Mouse (Mus musculus): ENCODE results near the gene Pstpip1. TPM values are rescaled to one million over a fixed set of nuclear protein-coding genes. Genes with fewer than 3 reads are reported as not detected.
A peak's percentile ranks its signal among the peaks of the same experiment; 100 is the strongest.

Pstpip1 gene
- total RNA-seq, 2 experiments from 2014 or later: 2.8 to 4.2 TPM

DNA sequence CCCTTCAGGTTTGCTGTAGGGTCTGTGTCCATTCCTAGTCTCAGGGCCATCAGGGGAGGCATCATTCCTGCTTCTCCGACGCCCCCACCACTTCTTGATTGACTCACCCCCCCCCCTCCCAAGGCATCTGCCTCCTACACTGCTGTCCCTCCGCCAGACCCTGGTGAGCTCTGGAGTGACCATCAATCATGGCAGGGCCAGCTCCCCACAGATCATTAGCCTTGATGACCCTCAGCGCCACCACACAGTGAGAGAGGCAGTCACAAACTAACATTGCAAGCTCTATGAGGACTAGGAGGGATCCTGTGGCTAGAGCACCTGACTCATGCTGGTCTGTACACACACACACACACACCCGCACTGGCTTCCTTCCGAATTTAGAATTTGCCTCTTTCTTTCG is 15.2 kb downstream of the Pstpip1 start:
- DNase-seq (ENCODE audit: extremely low spot score in 1 of 2, low spot score in 1 of 2): no peak

DNA sequence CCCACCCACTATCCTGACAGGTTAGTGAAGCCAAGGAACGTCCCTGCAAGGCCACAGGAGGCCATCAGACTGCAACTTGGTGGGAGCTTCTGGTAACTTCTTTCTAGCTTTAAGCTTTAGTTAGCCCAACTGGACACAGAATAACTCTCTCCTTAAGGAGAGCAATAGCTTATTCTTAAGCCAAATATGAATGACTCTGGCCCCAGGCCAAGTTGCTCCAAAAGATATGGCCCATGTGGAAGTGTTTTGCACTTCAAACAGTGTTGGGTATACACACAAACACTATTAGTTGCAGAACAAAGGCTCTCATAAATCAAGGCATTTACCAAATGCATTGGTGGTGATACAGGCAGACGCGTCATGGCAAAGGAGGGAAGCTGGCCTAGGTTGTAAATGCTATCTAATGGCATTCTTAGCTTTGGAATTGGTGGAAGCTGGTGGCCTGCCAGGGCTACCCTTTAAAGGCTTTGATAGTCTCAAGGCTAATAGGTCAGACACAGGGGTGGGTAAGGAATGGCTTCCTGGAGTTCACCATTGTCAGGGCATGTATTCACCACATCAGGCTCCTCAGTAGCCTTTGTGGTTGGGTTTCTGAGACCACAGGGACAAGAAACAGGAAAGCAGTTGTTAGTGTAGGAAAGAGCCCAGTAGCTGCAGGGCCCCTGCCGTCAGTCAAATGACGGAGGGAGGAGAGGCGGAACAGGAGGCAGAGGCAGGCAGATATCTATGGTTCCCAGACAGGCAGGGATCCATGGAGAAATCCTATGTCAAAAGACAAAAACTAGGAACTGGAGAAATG is 16.7 kb downstream of the Pstpip1 start:
- DNase-seq (ENCODE audit: extremely low spot score in 1 of 2, low spot score in 1 of 2): no peak

DNA sequence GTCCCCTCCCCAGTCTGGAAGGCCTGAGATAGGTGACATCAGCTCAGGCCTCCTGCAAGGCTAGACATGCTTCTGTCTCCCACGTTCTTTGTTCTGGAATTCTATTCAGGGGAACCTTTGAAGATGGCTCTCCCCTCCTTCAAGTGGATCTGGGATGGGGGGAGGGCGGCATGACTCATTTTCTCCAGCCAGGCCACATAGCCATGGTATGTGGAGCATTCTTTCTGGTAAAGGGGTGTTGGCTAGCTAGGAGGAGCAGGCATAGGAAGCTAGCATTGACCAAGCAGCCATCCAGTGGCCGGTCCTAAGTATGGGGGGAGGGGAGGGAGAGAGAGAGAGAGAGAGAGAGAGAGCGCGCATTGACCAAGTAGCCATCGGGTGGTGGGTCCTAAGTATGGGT is 17.8 kb downstream of the Pstpip1 start:
- DNase-seq (ENCODE audit: extremely low spot score in 1 of 2, low spot score in 1 of 2): no peak

DNA sequence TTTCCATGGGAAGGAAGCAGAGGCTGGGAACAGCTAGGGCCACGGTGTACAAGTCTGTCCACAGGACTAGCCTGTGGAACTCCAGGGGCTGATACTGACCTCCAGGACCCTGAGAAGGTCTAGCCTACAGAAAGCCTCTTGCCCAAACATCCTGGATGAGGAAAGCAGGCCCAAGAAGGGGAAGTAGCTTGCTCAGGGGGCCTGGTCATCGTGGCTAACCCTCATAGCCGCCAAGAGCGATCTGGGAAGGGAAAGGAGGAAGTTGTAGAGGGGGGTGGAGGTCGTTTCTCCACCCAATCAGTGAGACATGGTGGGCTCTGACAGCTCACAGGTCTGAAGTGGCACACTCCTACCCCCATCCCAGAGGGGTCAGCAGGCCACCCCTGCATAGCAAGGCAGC is 18.4 kb downstream of the Pstpip1 start:
- DNase-seq (ENCODE audit: extremely low spot score in 1 of 2, low spot score in 1 of 2): no peak

DNA sequence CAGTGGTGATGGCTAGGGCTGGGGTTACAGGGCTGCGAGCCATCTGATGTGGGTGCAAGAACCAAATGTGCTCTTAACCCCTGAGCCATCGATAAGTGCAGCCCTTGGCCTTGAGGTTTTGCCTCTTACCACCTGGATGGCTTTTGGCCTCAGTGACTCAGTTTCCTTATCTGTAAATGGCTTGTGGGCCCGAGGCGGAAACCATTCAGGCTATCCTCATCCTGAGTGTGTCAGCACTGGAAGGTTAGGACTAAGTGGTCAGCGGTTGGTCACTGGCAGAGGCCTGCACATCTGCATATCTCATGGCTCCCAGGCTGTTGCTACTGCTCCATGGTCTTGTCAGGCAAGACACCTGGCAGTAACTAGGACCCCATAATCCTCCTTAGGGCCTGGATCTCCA is 28.3 kb downstream of the Pstpip1 start:
- DNase-seq (ENCODE audit: extremely low spot score in 1 of 2, low spot score in 1 of 2): no peak

DNA sequence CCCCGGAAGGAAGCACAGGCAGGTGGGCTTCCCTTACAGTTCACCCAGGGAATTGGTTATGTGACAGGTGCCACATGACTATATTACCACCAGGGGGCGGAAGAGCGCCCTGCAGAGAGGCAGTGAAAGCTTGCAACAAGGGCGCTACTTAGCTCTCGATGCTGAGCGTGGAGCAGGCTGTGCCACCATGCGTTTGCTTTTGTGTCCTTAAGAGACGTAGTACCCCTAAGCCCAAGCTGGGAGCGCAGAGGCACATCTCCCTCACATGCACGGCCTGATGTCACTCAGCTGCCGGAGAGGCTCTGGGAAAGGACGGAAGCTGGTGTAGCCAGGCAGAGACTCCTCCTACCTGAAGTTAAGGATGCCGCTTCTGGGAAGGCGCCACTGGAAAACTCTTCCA is 28.8 kb downstream of the Pstpip1 start:
- peak; percentile 64 to 70 for DNase-seq (ENCODE audit: extremely low spot score in 1 of 2, low spot score in 1 of 2)

DNA sequence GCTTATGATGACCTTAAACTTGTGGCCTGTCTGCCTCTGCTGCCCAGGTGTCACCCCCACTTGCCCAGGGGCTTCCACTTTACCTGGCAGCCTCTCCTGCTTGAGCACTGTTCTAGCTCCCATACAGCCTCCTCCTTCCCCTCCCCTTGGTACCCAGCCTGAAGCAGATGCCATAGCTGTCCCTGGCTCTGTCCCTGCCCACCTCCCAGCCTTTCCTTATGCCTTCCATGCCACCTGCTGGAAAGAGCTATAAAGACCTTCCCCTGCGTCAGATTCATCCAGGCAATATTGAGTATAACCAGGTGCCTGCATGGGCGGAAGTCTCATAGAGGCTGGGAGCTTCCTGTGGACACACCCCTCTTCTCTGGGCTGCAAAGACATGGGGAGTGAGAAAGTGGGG is 29.9 kb downstream of the Pstpip1 start:
- no peak for DNase-seq (ENCODE audit: extremely low spot score in 1 of 2, low spot score in 1 of 2)

DNA sequence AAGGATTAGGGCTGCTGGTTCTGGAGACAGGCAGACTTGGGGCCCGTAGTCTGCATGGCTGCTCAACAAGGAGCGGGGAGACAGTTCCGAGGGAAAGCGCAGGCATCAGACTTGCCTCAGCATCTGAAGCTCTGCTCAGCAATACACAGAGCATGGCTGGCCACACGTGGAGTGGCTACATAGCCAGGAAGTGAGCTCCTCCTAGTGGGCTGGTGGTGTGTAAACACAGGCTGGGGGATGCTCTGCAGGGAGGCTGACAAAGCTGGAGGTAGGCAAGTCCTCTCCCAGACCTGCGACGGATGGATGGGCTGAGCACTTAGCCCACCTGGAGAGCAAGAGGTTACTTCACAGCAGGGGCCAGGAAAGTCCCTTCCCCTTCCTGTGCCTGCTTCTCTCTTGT is 31.3 kb downstream of the Pstpip1 start:
- DNase-seq (ENCODE audit: extremely low spot score in 1 of 2, low spot score in 1 of 2): peak in 1 of 2 experiments; percentile 46

DNA sequence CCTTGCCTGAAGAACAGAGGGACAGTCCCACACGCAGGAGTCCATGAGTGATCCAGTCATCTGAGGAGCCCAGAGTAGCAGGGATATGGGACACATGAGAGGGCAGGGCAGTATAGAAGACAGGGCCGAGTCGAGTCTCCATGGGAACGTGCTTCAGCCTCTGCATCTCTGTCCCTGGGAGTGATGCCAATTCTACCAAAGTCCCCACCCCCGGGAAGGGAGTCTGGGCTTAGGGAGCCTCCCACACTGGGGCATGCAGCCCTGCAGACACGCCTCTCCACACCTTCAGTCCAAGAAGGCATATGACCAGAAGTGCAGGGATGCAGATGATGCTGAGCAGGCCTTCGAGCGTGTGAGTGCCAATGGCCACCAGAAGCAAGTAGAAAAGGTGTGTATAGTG is 33.2 kb downstream of the Pstpip1 start:
- DNase-seq (ENCODE audit: extremely low spot score in 1 of 2, low spot score in 1 of 2): no peak

DNA sequence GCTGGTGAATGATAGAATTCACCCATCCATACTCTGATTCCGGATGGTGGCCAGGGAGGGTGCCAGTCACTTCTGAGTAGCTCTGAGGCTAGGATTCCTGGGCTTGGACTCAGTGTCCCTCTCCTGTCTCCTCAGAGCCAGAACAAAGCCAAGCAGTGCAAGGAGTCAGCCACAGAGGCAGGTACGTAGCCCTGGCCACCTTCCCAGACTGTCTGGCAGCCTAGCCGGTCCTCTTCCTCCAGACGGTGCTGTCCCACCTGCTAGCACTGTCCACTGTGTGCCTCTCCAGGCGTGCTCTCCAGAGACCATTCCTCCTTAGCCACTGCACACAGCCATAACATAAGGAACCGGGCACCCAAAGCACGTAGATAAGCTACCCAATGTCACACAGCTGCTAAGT is 33.9 kb downstream of the Pstpip1 start:
- no peak for DNase-seq (ENCODE audit: extremely low spot score in 1 of 2, low spot score in 1 of 2)

DNA sequence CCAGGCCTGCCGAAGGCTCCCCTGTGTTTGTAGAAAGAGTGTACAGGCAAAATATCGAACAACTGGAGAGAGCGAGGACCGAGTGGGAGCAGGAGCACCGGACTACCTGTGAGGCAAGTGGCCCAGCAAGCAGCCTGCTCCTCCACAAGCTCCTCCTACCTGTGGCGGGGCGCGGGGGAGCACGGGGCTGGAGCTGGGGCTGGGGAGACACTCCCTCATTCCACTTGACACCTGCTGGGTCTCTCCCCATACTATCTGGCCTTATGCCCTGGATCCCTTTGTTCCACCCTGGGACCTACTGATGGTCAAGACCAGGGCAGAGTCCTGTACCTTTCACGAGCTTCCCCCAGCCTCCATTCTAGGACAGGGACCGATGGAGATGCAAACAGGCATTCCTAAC is 34.8 kb downstream of the Pstpip1 start:
- no peak for DNase-seq (ENCODE audit: extremely low spot score in 1 of 2, low spot score in 1 of 2)

DNA sequence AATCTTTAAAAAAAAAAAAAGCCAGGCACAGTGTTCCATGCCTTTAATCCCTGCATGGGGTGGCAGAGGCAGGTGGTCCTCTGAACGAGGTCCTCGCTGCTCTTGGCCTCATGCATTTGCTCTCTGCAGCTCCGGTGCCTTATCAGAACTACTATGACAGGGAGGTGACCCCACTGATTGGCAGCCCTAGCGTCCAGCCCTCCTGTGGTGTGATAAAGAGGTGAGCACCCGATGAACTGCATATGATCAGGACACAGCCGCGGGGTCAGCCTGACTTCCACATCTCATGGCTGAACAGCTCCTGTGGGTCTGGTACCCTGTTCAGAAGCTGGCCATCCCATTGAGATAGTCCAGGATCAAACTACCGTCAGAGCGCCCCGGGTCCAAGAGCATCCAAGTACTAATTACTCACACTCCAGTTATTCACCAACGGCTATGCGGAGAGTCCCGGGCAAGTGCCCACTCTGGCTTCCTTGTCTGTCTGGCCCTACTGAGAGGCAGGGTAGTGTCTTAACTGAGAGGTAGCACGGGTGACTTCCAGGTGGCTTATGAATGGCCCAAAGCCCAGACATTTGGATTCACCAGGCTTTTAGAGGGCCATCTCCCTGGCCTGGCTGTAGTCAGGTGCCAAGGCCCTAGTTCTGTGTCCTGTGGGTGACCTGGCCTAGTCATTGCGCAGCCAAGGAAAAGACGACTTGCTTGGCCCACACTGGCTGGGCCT is 36.9 kb downstream of the Pstpip1 start:
- DNase-seq (ENCODE audit: extremely low spot score in 1 of 2, low spot score in 1 of 2): no peak

DNA sequence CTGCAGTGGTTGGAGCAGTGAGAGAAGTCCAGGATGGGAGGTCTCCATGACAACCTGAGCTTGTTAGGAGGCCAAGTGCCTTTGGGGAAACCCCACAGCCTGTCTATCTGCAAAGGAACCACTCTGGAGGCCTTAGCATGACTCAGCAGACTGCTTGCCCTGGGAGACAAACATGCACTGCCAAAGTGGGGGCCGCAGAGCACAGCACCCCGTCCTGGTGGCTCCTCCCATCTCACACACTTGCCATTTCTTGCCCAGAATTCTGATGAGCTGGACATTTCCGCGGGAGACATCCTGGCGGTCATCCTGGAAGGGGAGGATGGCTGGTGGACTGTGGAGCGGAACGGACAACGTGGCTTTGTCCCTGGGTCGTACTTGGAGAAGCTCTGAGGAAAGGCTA is 38.6 kb downstream of the Pstpip1 start:
- DNase-seq (ENCODE audit: extremely low spot score in 1 of 2, low spot score in 1 of 2): no peak

DNA sequence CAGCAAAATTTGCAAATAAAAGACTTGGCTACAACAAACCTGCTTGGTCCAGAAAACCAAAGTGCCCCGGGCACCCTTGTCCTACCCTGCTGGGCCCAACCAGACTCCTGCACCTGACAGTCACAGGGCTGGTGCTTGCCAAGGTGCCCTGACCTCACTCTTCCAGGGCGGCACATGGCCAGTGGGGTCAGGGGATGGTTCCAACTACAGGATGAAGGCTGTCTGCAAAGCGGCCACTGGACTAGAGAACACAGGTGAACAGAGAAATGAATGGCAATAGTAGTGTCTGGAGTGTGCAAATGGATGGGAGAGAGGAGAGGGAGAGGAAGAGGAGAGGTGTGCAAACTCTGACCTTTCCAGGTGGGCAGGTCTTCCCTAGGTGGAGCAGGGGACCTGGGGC is 40.2 kb downstream of the Pstpip1 start:
- no peak for DNase-seq (ENCODE audit: extremely low spot score in 1 of 2, low spot score in 1 of 2)

DNA sequence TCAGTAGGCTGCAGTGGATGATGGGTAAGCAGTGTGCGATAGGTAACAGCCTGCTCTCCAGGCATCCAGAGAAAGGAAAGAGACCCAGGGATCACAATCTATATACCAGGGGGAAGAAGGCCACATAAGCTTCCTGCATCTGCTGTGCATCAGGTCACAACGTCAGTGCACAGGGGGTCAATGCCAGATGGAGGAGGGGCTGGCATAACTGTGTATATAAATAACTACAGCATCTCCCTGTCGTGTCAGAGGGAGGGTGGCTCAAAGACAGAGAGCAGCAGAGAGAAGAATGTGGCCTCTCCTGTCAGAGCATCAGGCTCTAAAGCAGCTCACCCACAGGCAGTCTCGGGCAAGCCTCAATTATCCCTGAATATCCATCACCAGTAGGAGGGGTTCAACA is 40.8 kb downstream of the Pstpip1 start:
- no peak for DNase-seq (ENCODE audit: extremely low spot score in 1 of 2, low spot score in 1 of 2)

DNA sequence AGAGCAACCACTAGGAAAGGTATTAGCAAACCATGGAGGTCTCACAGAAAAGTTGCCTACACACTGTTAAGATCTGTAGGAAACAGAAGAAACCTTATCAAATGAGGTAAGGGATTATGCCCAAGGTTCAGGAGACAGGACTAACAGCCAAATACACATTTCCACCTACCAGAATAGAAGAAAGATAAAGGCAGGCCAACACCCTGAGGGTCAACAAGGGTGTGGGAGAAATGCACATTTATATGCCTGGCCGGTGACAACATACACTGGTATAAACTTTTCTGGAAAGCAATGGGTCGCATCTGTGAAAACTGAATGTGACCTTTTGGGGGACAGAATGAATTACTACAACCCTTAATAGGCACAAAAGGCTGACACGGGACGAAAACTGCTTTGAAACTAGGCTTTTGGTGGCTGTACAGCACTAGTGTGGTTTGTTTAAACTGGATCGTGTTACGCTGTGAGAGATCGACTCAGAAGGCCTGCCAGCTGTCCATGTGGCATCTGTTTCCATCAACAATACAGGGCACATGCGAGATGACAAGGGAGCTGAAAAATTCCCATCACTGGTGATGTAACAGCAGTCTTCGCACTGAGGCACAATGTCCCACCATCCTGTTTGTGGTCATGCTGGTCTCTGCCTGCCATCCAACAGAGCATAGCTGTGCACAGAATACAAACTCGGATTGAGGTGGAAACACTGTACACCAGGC is 42.2 kb downstream of the Pstpip1 start:
- no peak for DNase-seq (ENCODE audit: extremely low spot score in 1 of 2, low spot score in 1 of 2)

DNA sequence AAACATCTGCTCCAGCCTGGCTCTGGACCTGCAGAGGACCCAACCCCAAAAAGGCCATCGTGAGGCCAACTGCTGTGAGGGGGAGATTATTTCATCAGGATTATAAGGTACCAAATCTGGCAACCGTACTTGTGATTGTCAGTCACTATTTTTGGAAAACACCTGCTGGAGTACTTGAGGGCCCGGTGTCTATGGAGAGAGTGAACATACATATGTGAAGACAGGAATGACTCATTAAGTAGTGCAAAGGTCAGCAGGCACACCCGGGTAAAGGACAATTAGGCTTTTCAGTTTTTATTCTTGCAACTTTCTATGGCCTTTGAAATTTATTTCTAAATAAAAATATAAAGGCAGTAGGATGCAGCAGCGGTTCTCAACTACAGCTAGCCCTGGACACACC is 44.2 kb downstream of the Pstpip1 start:
- no peak for DNase-seq (ENCODE audit: extremely low spot score in 1 of 2, low spot score in 1 of 2)

DNA sequence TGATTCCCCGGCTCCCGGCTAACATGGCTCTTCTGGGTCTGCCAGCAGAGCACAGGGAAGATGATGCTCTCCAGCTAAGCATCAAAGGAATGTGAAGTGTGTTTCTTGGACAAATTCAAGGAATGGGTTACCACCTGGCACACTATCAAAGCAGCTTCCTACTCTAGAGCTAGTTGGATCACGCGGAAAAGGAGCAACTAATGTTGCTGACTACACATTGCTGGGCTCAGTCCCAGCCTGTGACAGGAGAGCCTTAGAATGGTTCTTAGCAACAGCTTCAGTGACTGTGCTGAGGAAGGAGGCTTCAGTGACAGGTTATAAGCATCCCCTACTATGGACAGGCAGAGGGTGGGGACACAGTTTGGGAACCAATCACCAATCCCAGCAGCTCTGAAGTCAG is 44.9 kb downstream of the Pstpip1 start:
- DNase-seq (ENCODE audit: extremely low spot score in 1 of 2, low spot score in 1 of 2): no peak

DNA sequence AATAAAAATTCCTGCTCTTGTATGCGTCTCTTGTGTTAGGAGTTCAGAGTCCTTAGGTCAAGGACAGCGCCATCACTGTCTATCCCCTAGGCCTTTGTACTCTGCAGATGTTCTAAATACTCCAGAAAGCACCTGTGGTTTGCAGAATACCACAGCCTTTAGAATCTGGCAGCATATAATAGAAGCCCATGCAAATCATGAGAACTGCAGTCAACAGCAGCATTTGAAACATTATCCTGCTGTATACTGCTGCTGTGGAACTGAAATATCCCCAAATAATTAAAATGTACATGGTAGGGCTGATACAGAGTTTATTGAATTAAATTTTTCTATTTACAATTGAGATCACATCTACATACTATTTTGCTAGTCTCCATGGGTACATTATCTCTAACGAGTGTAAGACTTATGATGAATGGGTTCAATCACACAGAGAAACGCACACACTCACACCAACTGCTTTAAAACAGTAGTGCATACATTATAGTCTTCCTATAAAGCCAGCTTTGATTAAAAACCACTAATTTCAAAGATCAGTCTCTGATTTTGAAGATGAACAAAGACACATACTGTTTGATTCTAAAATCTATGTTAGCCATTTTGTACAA is 45.9 kb downstream of the Pstpip1 start:
- DNase-seq (ENCODE audit: extremely low spot score in 1 of 2, low spot score in 1 of 2): no peak

DNA sequence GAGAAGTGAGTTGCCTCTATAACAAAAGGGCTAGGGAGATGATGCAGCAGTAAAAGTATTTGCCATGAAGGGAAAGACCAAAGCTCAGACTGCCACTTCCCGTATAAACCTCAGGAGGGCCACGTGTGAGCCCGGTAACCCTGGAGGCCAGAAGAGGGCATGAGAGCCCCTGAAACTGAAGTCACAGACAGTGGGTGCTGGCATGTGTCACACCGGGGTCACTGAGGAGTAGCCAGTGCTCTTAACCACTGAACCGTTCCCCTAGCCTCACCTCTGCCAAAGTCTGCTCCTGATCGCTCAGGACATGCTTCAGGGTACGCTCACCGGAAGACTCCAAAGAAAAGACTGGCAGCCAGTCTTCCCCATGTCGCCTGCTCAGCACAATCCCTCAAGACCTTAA is 52.0 kb downstream of the Pstpip1 start:
- no peak for DNase-seq (ENCODE audit: extremely low spot score in 1 of 2, low spot score in 1 of 2)

DNA sequence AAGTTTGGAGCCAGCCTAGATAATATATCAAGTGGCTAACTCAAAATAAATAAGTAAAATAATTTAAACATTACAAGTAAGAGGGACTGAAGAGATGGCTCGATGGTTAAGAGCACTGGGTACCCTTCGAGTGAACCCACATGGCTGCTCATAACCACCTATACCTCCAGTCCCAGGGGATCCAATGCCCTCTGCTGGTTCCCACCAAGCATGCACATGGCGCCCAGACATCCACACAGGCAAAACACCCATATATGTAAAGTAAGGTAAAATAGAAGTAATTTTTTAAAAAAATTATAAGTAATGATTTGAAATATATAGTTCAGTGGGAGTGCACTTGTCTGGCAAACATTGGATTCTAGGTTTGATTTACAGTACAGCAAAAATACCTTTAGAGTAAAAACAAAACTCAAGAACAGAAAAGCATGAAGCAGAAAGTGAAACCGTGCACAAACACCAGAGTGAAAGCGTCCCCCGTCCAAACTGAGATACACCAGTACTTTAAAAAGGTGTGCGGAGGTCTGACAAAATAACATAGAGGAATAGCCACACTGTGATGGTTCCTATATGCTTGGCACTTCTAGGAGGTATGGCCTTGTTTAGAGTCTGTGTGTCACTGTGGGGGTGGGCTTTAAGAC is 54.7 kb downstream of the Pstpip1 start:
- DNase-seq (ENCODE audit: extremely low spot score in 1 of 2, low spot score in 1 of 2): no peak

All from layer of hippocampus, postnatal 25 days (tissue).